Mouse (Mus musculus) liver, adult 2 months (tissue): ENCODE data around the gene Igf1r. TPM values are rescaled to one million over a fixed set of nuclear protein-coding genes. Genes with fewer than 3 reads are reported as not detected.

Experiments used
- DNase-seq: peaks from one replicate; pipeline ENCODE4 v3.0.0-alpha.2; 2011; ENCODE audit warnings: low read depth, low spot score; ENCODE audit errors: extremely low read depth
- H3K27ac ChIP-seq: fragments of 200-500 bp; replicated peaks from 2 replicates; pipeline ENCODE4 v1.5.1; 2012; ENCODE audit warnings: low read depth, mild to moderate bottlenecking, control low read depth, inconsistent platforms, low read length; ENCODE audit not compliant: insufficient read depth
- H3K27me3 ChIP-seq: fragments of 200-500 bp; 2 replicates; pipeline ENCODE4 v1.6.1; 2012; ENCODE audit warnings: mild to moderate bottlenecking, moderate library complexity, low read length, inconsistent platforms; ENCODE audit not compliant: control insufficient read depth, insufficient read depth
- H3K36me3 ChIP-seq: fragments of 200-500 bp; 2 replicates; pipeline ENCODE4 v1.6.1; 2012; ENCODE audit warnings: low read length, inconsistent platforms; ENCODE audit not compliant: control insufficient read depth, insufficient read depth
- H3K4me1 ChIP-seq: fragments of 200-500 bp; 2 replicates; pipeline ENCODE4 v1.6.1; 2011; ENCODE audit warnings: low read length; ENCODE audit not compliant: control insufficient read depth, insufficient read depth
- H3K4me3 ChIP-seq: fragments of 200-500 bp; 2 replicates; pipeline ENCODE4 v1.5.1; 2011; ENCODE audit warnings: low read depth, mild to moderate bottlenecking, control low read depth, low read length, moderate library complexity; ENCODE audit not compliant: insufficient read depth
- H3K79me2 ChIP-seq: fragments of 200-500 bp; 2 replicates; pipeline ENCODE4 v1.6.1; 2012; ENCODE audit warnings: inconsistent platforms, mild to moderate bottlenecking, low read length, moderate library complexity; ENCODE audit not compliant: control insufficient read depth, insufficient read depth
- H3K9ac ChIP-seq: fragments of 200-500 bp; 2 replicates; pipeline ENCODE4 v1.6.1; 2012; ENCODE audit warnings: low read depth, mild to moderate bottlenecking, control low read depth, inconsistent platforms, low read length
- CTCF ChIP-seq: fragments of 200-500 bp; IDR thresholded peaks from 2 replicates; pipeline ENCODE4 v1.5.1; 2011; ENCODE audit warnings: low read depth, low read length, control low read depth
- POLR2A ChIP-seq: fragments of 200-500 bp; IDR thresholded peaks from 2 replicates; pipeline ENCODE4 v1.6.1; 2011; ENCODE audit warnings: low read length, control low read depth; ENCODE audit not compliant: insufficient read depth; ENCODE audit errors: extremely low read depth
- WGBS: fragments of 180-500 bp; shearing (Covaris S2); methylation state at CpG from one replicate; pipeline ENCODE4 v1.1.7; 2018; 5-methylcytosine and 5-hydroxymethylcytosine counted together
- polyA plus RNA-seq: library from polyadenylated mRNA; depleted of rRNA; stranded (reverse); fragments of >200 nt; gene quantifications from 2 replicates; pipeline ENCODE4 v1.2.3, GENCODE M21; 2012
- total RNA-seq: library from RNA; depleted of rRNA; stranded (reverse); fragments of >200 nt; gene quantifications from 2 replicates; pipeline ENCODE4 v1.2.3, GENCODE M21; 2014

The Igf1r gene
- total and polyA plus RNA-seq, 2 experiments = 0.50 to 1.2 TPM

GRCm38 (mm10) chr7:68218879-68219278 is 266.3 kb downstream of the Igf1r start:
- no peak for TF ChIP-seq POLR2A
- no peak for TF ChIP-seq CTCF
- Histone ChIP-seq H3K36me3 (no peaks in the 10 kb centered on the region), H3K4me1 (no peaks in the 10 kb centered on the region), H3K4me3 (no peak overlapping the region), H3K27ac (no peak overlapping the region), H3K79me2 (no peaks in the 10 kb centered on the region), H3K27me3 (no peaks in the 10 kb centered on the region), H3K9ac (no peak overlapping the region)
- WGBS = 90% methylated on average over 11 of the region's 11 CpGs
- DNase-seq = no peak

- H3K79me2 ChIP-seq = no peaks in the 10 kb centered on the region
- no peak overlapping the region for H3K27ac ChIP-seq
- H3K4me3 ChIP-seq = no peak overlapping the region
- TF ChIP-seq POLR2A = no peak
- no peak for TF ChIP-seq CTCF
- no peaks in the 10 kb centered on the region for H3K36me3 ChIP-seq
- H3K9ac ChIP-seq = no peak overlapping the region
- DNase-seq = no peak
- no peaks in the 10 kb centered on the region for H3K27me3 ChIP-seq
- 83% methylated on average over 9 of the region's 9 CpGs for WGBS
- H3K4me1 ChIP-seq = no peaks in the 10 kb centered on the region
Observed at GRCm38 (mm10) chr7:68221677-68222230, 269.1 kb downstream of the Igf1r start.

GRCm38 (mm10) chr7:68223356-68223808 is 270.8 kb downstream of the Igf1r start:
- no peak for DNase-seq
- Histone ChIP-seq H3K27me3 (no peaks in the 10 kb centered on the region), H3K9ac (no peak overlapping the region), H3K36me3 (no peaks in the 10 kb centered on the region), H3K4me1 (no peaks in the 10 kb centered on the region), H3K79me2 (no peaks in the 10 kb centered on the region), H3K27ac (no peak overlapping the region), H3K4me3 (no peak overlapping the region)
- 69% methylated on average over 13 of the region's 13 CpGs for WGBS
- no peak for TF ChIP-seq CTCF
- no peak for TF ChIP-seq POLR2A

- no peak overlapping the region for H3K27ac ChIP-seq
- H3K9ac ChIP-seq = no peak overlapping the region
- no peak overlapping the region for H3K4me3 ChIP-seq
- no peaks in the 10 kb centered on the region for H3K4me1 ChIP-seq
- TF ChIP-seq CTCF (no peak), POLR2A (no peak)
- WGBS = 91% methylated on average over 5 of the region's 5 CpGs
- H3K79me2 ChIP-seq = no peaks in the 10 kb centered on the region
- no peaks in the 10 kb centered on the region for H3K36me3 ChIP-seq
- DNase-seq = no peak
- no peaks in the 10 kb centered on the region for H3K27me3 ChIP-seq
Observed at GRCm38 (mm10) chr7:68224006-68224405, 271.4 kb downstream of the Igf1r start.

GRCm38 (mm10) chr7:68225427-68226054 is 272.9 kb downstream of the Igf1r start:
- H3K4me1 ChIP-seq = no peaks in the 10 kb centered on the region
- no peak overlapping the region for H3K4me3 ChIP-seq
- no peaks in the 10 kb centered on the region for H3K79me2 ChIP-seq
- no peaks in the 10 kb centered on the region for H3K36me3 ChIP-seq
- H3K9ac ChIP-seq = no peak overlapping the region
- H3K27ac ChIP-seq = no peak overlapping the region
- TF ChIP-seq CTCF (no peak), POLR2A (no peak)
- WGBS = 89% methylated on average over 9 of the region's 9 CpGs
- DNase-seq = no peak
- H3K27me3 ChIP-seq = no peaks in the 10 kb centered on the region

GRCm38 (mm10) chr7:68227021-68227420 is 274.4 kb downstream of the Igf1r start:
- no peak for DNase-seq
- H3K27ac ChIP-seq = no peak overlapping the region
- H3K4me1 ChIP-seq = no peaks in the 10 kb centered on the region
- H3K36me3 ChIP-seq = no peaks in the 10 kb centered on the region
- TF ChIP-seq CTCF = no peak
- TF ChIP-seq POLR2A = no peak
- H3K27me3 ChIP-seq = no peaks in the 10 kb centered on the region
- WGBS = 90% methylated on average over 11 of the region's 11 CpGs
- no peak overlapping the region for H3K4me3 ChIP-seq
- H3K79me2 ChIP-seq = no peaks in the 10 kb centered on the region
- H3K9ac ChIP-seq = no peak overlapping the region
